Mouse (Mus musculus) liver, adult 2 months (tissue): ENCODE measurements around the gene Il17rb. TPM values are rescaled to one million over a fixed set of nuclear protein-coding genes. Genes with fewer than 3 reads are reported as not detected.

Source experiments
- DNase-seq: peaks from one replicate; pipeline ENCODE4 v3.0.0-alpha.2; 2011; ENCODE audit warnings: low read depth, low spot score; ENCODE audit errors: extremely low read depth
- H3K27ac ChIP-seq: fragments of 200-500 bp; replicated peaks from 2 replicates; pipeline ENCODE4 v1.5.1; 2012; ENCODE audit warnings: low read depth, mild to moderate bottlenecking, control low read depth, inconsistent platforms, low read length; ENCODE audit not compliant: insufficient read depth
- H3K27me3 ChIP-seq: fragments of 200-500 bp; 2 replicates; pipeline ENCODE4 v1.6.1; 2012; ENCODE audit warnings: mild to moderate bottlenecking, moderate library complexity, low read length, inconsistent platforms; ENCODE audit not compliant: control insufficient read depth, insufficient read depth
- H3K36me3 ChIP-seq: fragments of 200-500 bp; 2 replicates; pipeline ENCODE4 v1.6.1; 2012; ENCODE audit warnings: low read length, inconsistent platforms; ENCODE audit not compliant: control insufficient read depth, insufficient read depth
- H3K4me1 ChIP-seq: fragments of 200-500 bp; 2 replicates; pipeline ENCODE4 v1.6.1; 2011; ENCODE audit warnings: low read length; ENCODE audit not compliant: control insufficient read depth, insufficient read depth
- H3K4me3 ChIP-seq: fragments of 200-500 bp; 2 replicates; pipeline ENCODE4 v1.5.1; 2011; ENCODE audit warnings: low read depth, mild to moderate bottlenecking, control low read depth, low read length, moderate library complexity; ENCODE audit not compliant: insufficient read depth
- H3K79me2 ChIP-seq: fragments of 200-500 bp; 2 replicates; pipeline ENCODE4 v1.6.1; 2012; ENCODE audit warnings: inconsistent platforms, mild to moderate bottlenecking, low read length, moderate library complexity; ENCODE audit not compliant: control insufficient read depth, insufficient read depth
- H3K9ac ChIP-seq: fragments of 200-500 bp; 2 replicates; pipeline ENCODE4 v1.6.1; 2012; ENCODE audit warnings: low read depth, mild to moderate bottlenecking, control low read depth, inconsistent platforms, low read length
- CTCF ChIP-seq: fragments of 200-500 bp; IDR thresholded peaks from 2 replicates; pipeline ENCODE4 v1.5.1; 2011; ENCODE audit warnings: low read depth, low read length, control low read depth
- POLR2A ChIP-seq: fragments of 200-500 bp; IDR thresholded peaks from 2 replicates; pipeline ENCODE4 v1.6.1; 2011; ENCODE audit warnings: low read length, control low read depth; ENCODE audit not compliant: insufficient read depth; ENCODE audit errors: extremely low read depth
- WGBS: fragments of 180-500 bp; shearing (Covaris S2); methylation state at CpG from one replicate; pipeline ENCODE4 v1.1.7; 2018; 5-methylcytosine and 5-hydroxymethylcytosine counted together
- polyA plus RNA-seq: library from polyadenylated mRNA; depleted of rRNA; stranded (reverse); fragments of >200 nt; gene quantifications from 2 replicates; pipeline ENCODE4 v1.2.3, GENCODE M21; 2012
- total RNA-seq: library from RNA; depleted of rRNA; stranded (reverse); fragments of >200 nt; gene quantifications from 2 replicates; pipeline ENCODE4 v1.2.3, GENCODE M21; 2014

Gene Il17rb
- total and polyA plus RNA-seq, 2 experiments, result 7.7 to 8.2 TPM

- Histone ChIP-seq H3K4me3 (no peak overlapping the region), H3K27ac (no peak overlapping the region), H3K79me2 (peaks cover 9% of the 10 kb centered on the region; the same call in 1 of the 2 replicates), H3K4me1 (peaks cover 16% of the 10 kb centered on the region), H3K27me3 (no peaks in the 10 kb centered on the region), H3K9ac (no peak overlapping the region), H3K36me3 (peaks cover 34% of the 10 kb centered on the region)
- 92% methylated on average over 10 of the region's 10 CpGs for WGBS
- TF ChIP-seq CTCF (peak; percentile 35; the same call in 1 of the 2 replicates), POLR2A (no peak)
- DNase-seq, result peak; percentile 48
Observed at GRCm38 (mm10) chr14:29980447-29981205, 28.1 kb downstream of the Il17rb start.

- under 1% methylated on average over 44 of the region's 44 CpGs for WGBS
- peaks cover 18% of the 10 kb centered on the region for H3K36me3 ChIP-seq
- peaks cover 16% of the 10 kb centered on the region for H3K4me1 ChIP-seq
- DNase-seq, result peak; percentile 82
- no peak for TF ChIP-seq CTCF
- TF ChIP-seq POLR2A, result peak; percentile 68; the same call in 1 of the 2 replicates
- H3K79me2 ChIP-seq, result peaks cover 7% of the 10 kb centered on the region; the same call in 1 of the 2 replicates
- H3K27me3 ChIP-seq, result no peaks in the 10 kb centered on the region
- H3K9ac ChIP-seq, result peak within 1 kb of the TSS; percentile 98
- H3K4me3 ChIP-seq, result peak within 1 kb of the TSS; percentile 89
- peak within 1 kb of the TSS; percentile 96 for H3K27ac ChIP-seq
Observed at GRCm38 (mm10) chr14:29978254-29979204, 30.2 kb downstream of the Il17rb start, which contains the start of gene Actr8. TSS of gene Actr8 (plus strand) at chr14:29978337.

- 28% methylated on average over 6 of the region's 6 CpGs for WGBS
- no peak overlapping the region for H3K4me3 ChIP-seq
- peak; percentile 89 for DNase-seq
- H3K79me2 ChIP-seq, result peaks cover 7% of the 10 kb centered on the region; the same call in 1 of the 2 replicates
- H3K9ac ChIP-seq, result no peak overlapping the region
- peak overlapping the region; percentile 78 for H3K27ac ChIP-seq
- no peaks in the 10 kb centered on the region for H3K27me3 ChIP-seq
- peaks cover 27% of the 10 kb centered on the region for H3K36me3 ChIP-seq
- TF ChIP-seq CTCF, result no peak
- TF ChIP-seq POLR2A, result no peak
- peaks cover 18% of the 10 kb centered on the region for H3K4me1 ChIP-seq
Observed at GRCm38 (mm10) chr14:29976927-29977326, 31.8 kb downstream of the Il17rb start.

- peaks cover 22% of the 10 kb centered on the region for H3K4me1 ChIP-seq
- no peak overlapping the region for H3K27ac ChIP-seq
- DNase-seq, result no peak
- H3K9ac ChIP-seq, result no peak overlapping the region
- 55% methylated on average over 5 of the region's 5 CpGs for WGBS
- H3K36me3 ChIP-seq, result peaks cover 38% of the 10 kb centered on the region
- H3K79me2 ChIP-seq, result peaks cover 9% of the 10 kb centered on the region; the same call in 1 of the 2 replicates
- TF ChIP-seq POLR2A, result no peak
- no peak for TF ChIP-seq CTCF
- no peaks in the 10 kb centered on the region for H3K27me3 ChIP-seq
- H3K4me3 ChIP-seq, result no peak overlapping the region
Observed at GRCm38 (mm10) chr14:29971993-29972392, 36.7 kb downstream of the Il17rb start.

GRCm38 (mm10) chr14:29971446-29971845 lies 37.2 kb downstream of the Il17rb start:
- 91% methylated on average over 7 of the region's 7 CpGs for WGBS
- Histone ChIP-seq H3K36me3 (peaks cover 38% of the 10 kb centered on the region), H3K27ac (no peak overlapping the region), H3K79me2 (peaks cover 9% of the 10 kb centered on the region; the same call in 1 of the 2 replicates), H3K4me1 (peaks cover 18% of the 10 kb centered on the region), H3K4me3 (no peak overlapping the region), H3K9ac (no peak overlapping the region), H3K27me3 (no peaks in the 10 kb centered on the region)
- DNase-seq, result no peak
- TF ChIP-seq POLR2A, result no peak
- no peak for TF ChIP-seq CTCF
